Mouse (Mus musculus) liver, embryonic 11.5 days (tissue): Measurements from ENCODE around the gene Polr3gl. TPM values are rescaled to one million over a fixed set of nuclear protein-coding genes. Genes with fewer than 3 reads are reported as not detected.

Source experiments
- ATAC-seq: fragments of 200-750 bp; cut with Nextera tagmentation; replicated peaks from 2 replicates; pipeline ENCODE4 v1.8.0; 2017; ENCODE audit warnings: moderate number of reproducible peaks, mild to moderate bottlenecking, moderate TSS enrichment, moderate library complexity; ENCODE audit not compliant: low FRiP score
- DNase-seq: peaks from one replicate; pipeline ENCODE4 v3.0.0-alpha.2; 2017; ENCODE audit warnings: low spot score
- H3K27ac ChIP-seq: fragments of 300-500 bp; sonication (generic); 2 replicates; pipeline ENCODE4 v1.5.1; 2014; ENCODE audit warnings: mild to moderate bottlenecking, low read depth, low read length, control low read depth
- H3K27me3 ChIP-seq: fragments of 300-500 bp; sonication (generic); replicated peaks from 2 replicates; pipeline ENCODE4 v1.6.1; 2014; ENCODE audit warnings: low read length, mixed read lengths; ENCODE audit not compliant: control insufficient read depth, insufficient read depth
- H3K36me3 ChIP-seq: fragments of 300-500 bp; sonication (generic); 2 replicates; pipeline ENCODE4 v1.6.1; 2014; ENCODE audit warnings: mild to moderate bottlenecking, low read length, moderate library complexity, mixed read lengths; ENCODE audit not compliant: control insufficient read depth, insufficient read depth
- H3K4me1 ChIP-seq: fragments of 300-500 bp; sonication (generic); replicated peaks from 2 replicates; pipeline ENCODE4 v1.6.1; 2014; ENCODE audit warnings: low read length, mixed read lengths; ENCODE audit not compliant: control insufficient read depth, insufficient read depth
- H3K4me2 ChIP-seq: fragments of 300-500 bp; sonication (generic); 2 replicates; pipeline ENCODE4 v1.6.1; 2014; ENCODE audit warnings: mild to moderate bottlenecking, control low read depth, moderate library complexity
- H3K4me3 ChIP-seq: fragments of 300-500 bp; sonication (generic); 2 replicates; pipeline ENCODE4 v1.5.1; 2014; ENCODE audit warnings: low read depth, low read length, control low read depth
- H3K9ac ChIP-seq: fragments of 300-500 bp; sonication (generic); 2 replicates; pipeline ENCODE4 v1.6.1; 2014; ENCODE audit warnings: low read depth, low read length, control low read depth
- H3K9me3 ChIP-seq: fragments of 300-500 bp; sonication (generic); 2 replicates; pipeline ENCODE4 v1.6.1; 2016; ENCODE audit warnings: low read length, inconsistent platforms, mixed read lengths; ENCODE audit not compliant: control insufficient read depth
- WGBS: fragments of 180-500 bp; shearing (Covaris S2); extraction: QIAGEN DNeasy Blood & Tissue Kit; methylation state at CpG from one replicate; pipeline ENCODE4 v1.1.7; 2014; 5-methylcytosine and 5-hydroxymethylcytosine counted together
- polyA plus RNA-seq: library from polyadenylated mRNA; unstranded; fragments of >200 nt; fragmentation: Nextera tagmentation; extraction: Ambion mirVana; gene quantifications from 2 replicates; pipeline ENCODE4 v1.2.1, GENCODE M21; 2014

The Polr3gl gene
- 18.6 and 21.5 TPM in 2 replicates for polyA plus RNA-seq

DNA sequence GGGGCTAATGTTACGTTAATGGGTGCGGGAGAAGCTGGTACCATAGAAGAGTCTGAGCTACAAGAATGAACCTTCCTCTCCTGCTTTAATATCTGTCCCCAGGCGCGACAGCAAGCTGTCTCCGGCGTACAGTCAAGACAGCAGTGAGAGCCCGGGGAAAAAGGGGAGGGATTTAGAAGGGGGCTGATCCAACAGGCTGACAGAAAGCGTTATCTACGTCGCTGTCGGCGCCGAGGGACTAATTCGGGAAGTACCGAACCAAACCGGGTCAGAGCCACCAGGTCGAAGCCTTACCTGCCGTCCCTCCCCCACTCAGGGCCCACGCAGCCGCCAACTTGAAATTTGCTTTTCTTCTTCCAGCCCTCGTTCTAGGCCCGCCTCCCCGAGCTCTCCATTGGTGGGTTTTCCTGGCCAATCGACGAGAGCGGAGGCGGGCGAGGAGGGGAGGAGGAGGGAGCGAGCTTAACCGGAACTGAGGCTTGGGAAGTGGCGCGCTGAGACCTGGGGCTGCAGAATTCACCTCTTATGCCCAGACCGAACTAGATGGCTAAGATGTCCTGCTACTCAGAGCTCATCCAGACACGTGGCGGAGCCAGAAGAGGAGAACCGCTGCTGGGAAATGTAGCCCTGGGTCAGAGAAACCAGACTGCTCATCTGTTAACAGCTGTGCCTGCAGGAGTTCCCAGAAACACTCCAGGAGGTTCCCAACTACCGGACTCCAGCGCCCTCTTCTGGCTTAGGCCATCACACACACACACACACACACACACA, at the start of gene Polr3gl:
Polr3gl (minus strand) TSS at position 392 of the 771 bp plus-strand sequence.
- ATAC-seq (peak; percentile 95), DNase-seq (peak; percentile 95)
- Histone ChIP-seq H3K27ac (peak within 1 kb of the TSS; percentile 56; the same call in 1 of the 2 replicates), H3K27me3 (peaks cover 43% of the 10 kb centered on the region), H3K9me3 (no peaks in the 10 kb centered on the region), H3K4me2 (peak within 1 kb of the TSS; percentile 85), H3K9ac (peak within 1 kb of the TSS; percentile 72), H3K4me1 (peaks cover 31% of the 10 kb centered on the region), H3K36me3 (no peaks in the 10 kb centered on the region), H3K4me3 (peak within 1 kb of the TSS; percentile 66)
- under 1% methylated on average over 38 of the region's 38 CpGs for WGBS

DNA sequence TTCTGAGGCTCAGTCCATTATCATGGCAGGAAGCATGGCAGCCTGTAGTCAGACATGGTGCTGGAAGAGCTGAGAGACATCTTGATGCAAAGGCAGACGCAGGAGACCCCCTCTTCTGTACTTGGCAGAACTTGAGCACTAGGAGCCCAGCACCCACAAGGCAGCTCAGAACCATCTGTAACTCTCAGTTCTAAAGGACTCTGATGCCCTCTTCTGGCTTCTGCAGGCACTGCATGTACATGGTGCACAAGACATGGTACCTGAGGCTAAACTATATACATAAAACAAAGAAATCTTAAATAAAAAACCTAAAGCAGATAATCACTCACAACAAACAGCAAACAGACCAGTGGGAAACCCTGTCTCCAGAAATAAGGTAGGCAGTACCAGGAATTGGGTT, 45.2 kb upstream of the Polr3gl start:
- H3K36me3 ChIP-seq, result peaks cover 11% of the 10 kb centered on the region; the same call in 1 of the 2 replicates
- no peaks in the 10 kb centered on the region for H3K27me3 ChIP-seq
- WGBS, result 71% methylated on average over 1 of the region's 1 CpGs
- DNase-seq (no peak), ATAC-seq (no peak)
- no peak overlapping the region for H3K27ac ChIP-seq
- H3K4me1 ChIP-seq, result peaks cover 11% of the 10 kb centered on the region
- no peak overlapping the region for H3K9ac ChIP-seq
- no peak overlapping the region for H3K4me2 ChIP-seq
- H3K9me3 ChIP-seq, result no peaks in the 10 kb centered on the region
- H3K4me3 ChIP-seq, result no peak overlapping the region

DNA sequence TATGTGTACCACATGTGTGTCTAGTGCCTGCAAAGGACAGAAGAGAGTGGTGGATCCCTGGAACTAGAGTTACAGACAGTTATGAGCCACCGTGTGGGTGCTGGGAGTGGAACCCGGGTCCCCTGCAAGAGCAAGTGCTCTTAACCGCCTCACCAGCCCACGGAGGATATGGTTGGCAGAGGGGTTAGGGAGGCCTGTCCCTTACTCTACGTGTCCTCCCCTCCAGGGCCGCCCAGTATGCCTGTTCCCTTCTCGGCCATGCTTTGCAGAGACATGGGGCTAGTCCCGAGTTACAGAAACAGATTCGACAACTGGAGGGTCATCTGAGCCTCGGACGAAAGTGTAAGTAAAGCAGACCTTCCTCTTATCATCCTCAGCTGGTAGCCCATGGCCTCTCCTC, 42.5 kb upstream of the Polr3gl start:
- H3K27me3 ChIP-seq, result no peaks in the 10 kb centered on the region
- H3K9ac ChIP-seq, result peak overlapping the region; percentile 91
- ATAC-seq, result no peak
- H3K4me2 ChIP-seq, result peak overlapping the region; percentile 85
- 52% methylated on average over 11 of the region's 11 CpGs for WGBS
- no peak for DNase-seq
- peak overlapping the region; percentile 80 for H3K4me3 ChIP-seq
- H3K36me3 ChIP-seq, result peaks cover 16% of the 10 kb centered on the region
- no peaks in the 10 kb centered on the region for H3K9me3 ChIP-seq
- H3K27ac ChIP-seq, result no peak overlapping the region
- H3K4me1 ChIP-seq, result peaks cover 11% of the 10 kb centered on the region

DNA sequence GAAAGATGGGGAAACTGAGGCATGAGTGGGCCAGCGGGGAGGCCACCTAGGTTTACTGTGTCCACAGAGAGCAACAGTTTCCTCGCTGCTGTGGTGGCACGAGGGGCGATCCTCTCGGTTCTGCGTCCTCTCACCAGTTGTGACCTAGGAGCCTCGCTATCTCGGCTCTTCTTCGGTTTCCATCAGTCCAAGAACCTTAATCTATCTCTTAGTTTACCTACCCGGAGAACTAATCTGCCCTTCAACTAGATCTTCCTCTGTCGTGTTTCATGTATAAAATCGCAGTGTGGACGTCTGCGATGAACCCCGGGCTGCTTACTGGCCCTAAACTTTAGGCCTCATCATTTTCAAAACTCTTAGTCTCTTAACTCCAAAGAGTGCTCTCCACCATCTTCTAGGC, 41.9 kb upstream of the Polr3gl start:
- ATAC-seq (peak; percentile 19; the same call in 1 of the 2 replicates), DNase-seq (no peak)
- 7% methylated on average over 15 of the region's 15 CpGs for WGBS
- H3K4me3 ChIP-seq, result peak overlapping the region; percentile 80
- H3K9me3 ChIP-seq, result no peaks in the 10 kb centered on the region
- no peaks in the 10 kb centered on the region for H3K27me3 ChIP-seq
- peak overlapping the region; percentile 61 for H3K27ac ChIP-seq
- H3K36me3 ChIP-seq, result peaks cover 13% of the 10 kb centered on the region
- H3K4me2 ChIP-seq, result peak overlapping the region; percentile 85
- H3K4me1 ChIP-seq, result peaks cover 14% of the 10 kb centered on the region
- H3K9ac ChIP-seq, result peak overlapping the region; percentile 91

DNA sequence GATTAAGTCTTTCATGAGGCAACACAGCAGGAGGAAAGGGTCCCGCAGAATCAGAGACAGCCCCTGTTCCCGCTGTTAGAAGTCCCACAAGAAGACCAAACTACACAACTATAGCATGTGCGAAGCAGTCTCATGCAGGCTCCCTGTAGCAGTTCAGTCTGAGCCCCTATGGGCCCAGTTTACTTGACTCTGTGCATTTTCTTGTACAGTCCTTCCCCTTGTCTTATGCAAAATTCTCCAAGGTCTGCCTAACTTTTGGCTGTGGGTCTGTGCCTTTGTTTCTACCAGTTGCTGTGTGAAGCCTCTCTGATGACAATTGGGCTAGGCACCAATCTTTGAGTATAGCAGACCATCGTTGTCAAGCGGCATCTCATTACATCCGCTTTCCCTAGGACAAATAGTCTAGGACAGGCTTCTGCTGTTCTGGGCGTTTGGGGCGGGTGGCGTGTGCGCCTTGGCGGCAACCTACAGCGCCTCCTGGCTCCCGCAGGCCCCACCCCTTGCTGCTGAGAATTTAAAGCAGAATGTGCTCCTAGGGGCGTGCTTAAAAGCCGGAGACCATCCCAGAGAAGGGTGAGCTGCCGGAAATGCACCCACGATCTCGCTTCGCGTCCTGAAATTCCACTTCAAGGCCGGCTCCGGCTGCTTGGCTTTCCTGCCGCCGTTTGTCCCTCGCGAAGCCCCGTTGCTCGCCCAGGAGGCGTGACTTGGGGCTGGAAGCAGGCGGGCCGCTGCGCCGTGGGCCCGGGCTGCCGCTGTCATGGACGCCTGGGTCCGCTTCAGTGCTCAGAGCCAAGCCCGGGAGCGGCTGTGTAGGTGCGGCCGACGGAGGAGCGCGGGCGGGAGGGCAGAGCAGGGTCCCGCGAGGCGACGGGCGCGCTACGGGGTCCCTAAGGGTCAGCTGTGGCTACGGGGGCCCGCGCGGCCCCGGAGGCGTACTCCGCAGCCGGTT, 41.2 kb upstream of the Polr3gl start, which contains the start of the genes Pex11b and Gm42957:
Pex11b (plus strand) TSS at position 449 of the 952 bp plus-strand sequence.
Gm42957 (plus strand) TSS at position 547 of the 952 bp plus-strand sequence.
- peak within 1 kb of the TSS; percentile 91 for H3K9ac ChIP-seq
- H3K4me3 ChIP-seq, result peak within 1 kb of the TSS; percentile 80
- H3K9me3 ChIP-seq, result no peaks in the 10 kb centered on the region
- DNase-seq (peak; percentile 86), ATAC-seq (peak; percentile 87)
- peak within 1 kb of the TSS; percentile 61 for H3K27ac ChIP-seq
- peaks cover 13% of the 10 kb centered on the region for H3K36me3 ChIP-seq
- H3K4me2 ChIP-seq, result peak within 1 kb of the TSS; percentile 85
- peaks cover 18% of the 10 kb centered on the region for H3K4me1 ChIP-seq
- 2% methylated on average over 58 of the region's 60 CpGs for WGBS
- H3K27me3 ChIP-seq, result no peaks in the 10 kb centered on the region

DNA sequence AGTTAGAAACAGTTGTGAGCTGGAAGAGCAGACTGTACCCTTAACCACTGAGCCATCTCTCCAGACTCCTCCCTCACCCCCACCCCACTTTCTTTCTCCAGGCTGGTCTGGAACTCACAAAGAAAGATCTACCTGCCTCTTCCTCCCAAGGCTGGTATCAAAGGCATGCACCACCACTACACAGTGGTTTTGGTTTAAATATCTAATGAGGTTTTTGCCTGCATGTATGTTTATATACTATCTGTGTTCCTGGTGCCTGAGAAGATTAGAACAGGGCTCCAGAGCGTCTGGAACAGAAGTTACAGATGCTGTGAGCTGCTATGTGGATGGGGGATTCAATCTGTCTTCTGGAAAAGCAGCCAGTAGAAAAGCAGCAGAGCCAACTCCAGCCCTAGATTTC, 40.0 kb upstream of the Polr3gl start:
- Histone ChIP-seq H3K36me3 (peaks cover 11% of the 10 kb centered on the region), H3K9me3 (no peaks in the 10 kb centered on the region), H3K4me1 (peaks cover 18% of the 10 kb centered on the region), H3K27ac (no peak overlapping the region), H3K9ac (no peak overlapping the region), H3K27me3 (no peaks in the 10 kb centered on the region), H3K4me2 (no peak overlapping the region; the same call in 1 of the 2 replicates), H3K4me3 (no peak overlapping the region)
- ATAC-seq, result no peak
- no peak for DNase-seq
- WGBS, result 36% methylated on average over 1 of the region's 1 CpGs

DNA sequence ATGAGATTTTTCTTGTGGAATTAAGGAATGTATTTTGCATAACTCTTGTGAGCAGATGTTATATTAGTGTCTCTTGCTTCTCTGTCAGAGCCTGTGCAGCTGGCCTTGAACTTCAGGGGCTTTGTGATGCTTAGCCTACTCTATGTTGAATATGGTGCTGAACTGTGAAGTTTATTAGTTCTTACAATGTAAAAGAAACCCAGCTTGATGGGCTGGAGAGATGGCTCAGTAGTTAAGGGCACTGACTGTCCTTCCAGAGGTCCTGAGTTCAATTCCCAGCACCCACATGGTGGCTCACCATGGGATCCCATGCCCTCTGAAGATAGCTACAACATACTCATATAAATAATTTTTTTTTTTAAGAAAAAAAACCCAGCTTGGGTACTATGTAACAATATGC, 38.1 kb upstream of the Polr3gl start:
- no peaks in the 10 kb centered on the region for H3K9me3 ChIP-seq
- peaks cover 18% of the 10 kb centered on the region for H3K4me1 ChIP-seq
- DNase-seq, result no peak
- H3K36me3 ChIP-seq, result peaks cover 9% of the 10 kb centered on the region
- no peaks in the 10 kb centered on the region for H3K27me3 ChIP-seq
- H3K4me2 ChIP-seq, result no peak overlapping the region
- no peak for ATAC-seq
- H3K9ac ChIP-seq, result no peak overlapping the region
- no peak overlapping the region for H3K27ac ChIP-seq
- H3K4me3 ChIP-seq, result no peak overlapping the region

DNA sequence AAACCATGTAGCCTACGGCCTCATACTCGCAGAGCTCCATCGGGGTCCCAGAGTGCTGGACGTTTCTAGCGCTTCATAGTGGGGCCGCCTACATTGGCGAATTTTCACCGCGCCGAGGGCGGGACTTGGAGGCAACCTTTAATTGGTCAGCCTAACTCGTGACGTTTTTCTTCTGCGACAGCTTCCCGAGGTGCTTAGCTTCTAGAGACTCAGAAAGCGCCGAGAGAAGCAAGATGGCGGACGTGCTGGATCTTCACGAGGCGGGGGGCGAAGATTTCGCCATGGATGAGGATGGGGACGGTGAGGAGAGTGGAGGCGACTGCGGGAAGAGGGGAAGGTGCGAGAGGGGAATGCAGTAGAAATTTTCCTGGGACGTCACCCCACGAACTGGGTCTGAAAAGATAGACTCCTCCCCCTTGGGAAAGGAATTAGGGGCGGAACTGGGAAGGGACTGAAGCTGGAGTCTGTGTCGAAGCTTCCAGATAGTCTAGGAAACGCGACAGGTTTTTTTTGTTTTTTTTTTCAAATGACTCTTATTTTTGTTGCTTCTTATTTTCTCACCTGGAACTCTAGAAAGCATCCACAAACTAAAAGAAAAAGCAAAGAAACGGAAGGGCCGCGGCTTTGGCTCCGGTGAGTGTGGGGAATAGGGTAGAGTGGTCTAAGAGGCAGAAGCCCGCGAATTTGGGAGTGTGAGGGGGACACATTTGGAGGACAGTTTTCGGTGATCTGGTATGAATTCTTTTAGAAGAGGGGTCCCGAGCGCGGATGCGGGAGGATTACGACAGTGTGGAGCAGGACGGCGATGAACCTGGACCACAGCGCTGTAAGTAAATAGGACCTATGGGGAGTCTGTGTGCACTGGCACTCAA, 36.0 kb upstream of the Polr3gl start, which contains the start of gene Rbm8a:
Rbm8a (plus strand) TSS at position 205 of the 872 bp plus-strand sequence.
- under 1% methylated on average over 48 of the region's 48 CpGs for WGBS
- H3K4me1 ChIP-seq, result peaks cover 11% of the 10 kb centered on the region
- ATAC-seq, result peak; percentile 92

More for the DNA sequence above, 36.0 kb upstream of the Polr3gl start, which contains the start of gene Rbm8a:
- Histone ChIP-seq H3K4me3 (peak within 1 kb of the TSS; percentile 80), H3K4me2 (peak within 1 kb of the TSS; percentile 76), H3K9ac (peak within 1 kb of the TSS; percentile 85), H3K9me3 (no peaks in the 10 kb centered on the region), H3K27me3 (no peaks in the 10 kb centered on the region), H3K36me3 (peaks cover 9% of the 10 kb centered on the region), H3K27ac (peak within 1 kb of the TSS; percentile 49; the same call in 1 of the 2 replicates)
- DNase-seq, result peak; percentile 91
